Mouse (Mus musculus): ENCODE data around the gene Smim5.
A peak's percentile ranks its signal among the peaks of the same experiment; 100 is the strongest.

Gene Smim5

DNA sequence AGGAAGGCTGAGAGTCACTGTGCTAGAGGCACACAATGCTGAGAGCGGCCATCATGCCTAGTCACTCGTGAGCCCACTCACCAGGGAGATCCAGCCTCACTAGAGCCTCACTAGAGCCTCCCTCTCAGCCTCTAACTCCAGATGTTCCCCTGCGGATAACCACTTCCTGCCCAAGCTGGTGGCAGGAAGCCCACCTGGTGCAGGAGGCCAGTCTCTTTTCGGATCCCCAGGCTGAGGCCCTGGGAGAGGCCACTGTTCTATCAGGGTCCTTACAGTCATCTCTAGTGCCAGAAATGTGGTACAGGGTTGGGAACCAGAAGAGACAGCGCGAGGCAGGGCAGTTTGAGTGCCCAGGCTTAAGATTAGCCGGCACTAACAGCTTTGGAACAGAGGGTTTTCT lies 1.3 kb upstream of the Smim5 start:
- DNase-seq, result no peak

DNA sequence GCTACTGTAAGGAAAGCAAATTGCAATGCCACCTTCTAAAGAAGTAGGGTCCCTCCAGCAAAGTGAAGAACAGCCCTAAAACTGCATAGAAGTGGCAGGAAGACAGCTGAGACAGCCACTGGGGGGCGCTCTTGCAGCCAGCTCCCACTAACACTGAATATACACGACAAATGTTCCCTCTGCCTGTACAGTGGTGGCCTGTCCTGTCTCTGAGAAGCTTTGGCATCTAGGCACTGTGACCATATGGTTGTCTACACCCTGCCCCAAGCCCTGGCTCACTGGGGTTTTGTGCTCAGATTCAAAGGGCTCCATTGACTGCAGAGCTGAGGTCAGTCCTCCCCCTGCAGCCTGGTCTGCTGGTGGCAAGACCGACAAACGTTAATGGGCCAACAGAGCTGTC lies 880 bp upstream of the Smim5 start:
- peak; percentile 84 to 86 for DNase-seq

DNA sequence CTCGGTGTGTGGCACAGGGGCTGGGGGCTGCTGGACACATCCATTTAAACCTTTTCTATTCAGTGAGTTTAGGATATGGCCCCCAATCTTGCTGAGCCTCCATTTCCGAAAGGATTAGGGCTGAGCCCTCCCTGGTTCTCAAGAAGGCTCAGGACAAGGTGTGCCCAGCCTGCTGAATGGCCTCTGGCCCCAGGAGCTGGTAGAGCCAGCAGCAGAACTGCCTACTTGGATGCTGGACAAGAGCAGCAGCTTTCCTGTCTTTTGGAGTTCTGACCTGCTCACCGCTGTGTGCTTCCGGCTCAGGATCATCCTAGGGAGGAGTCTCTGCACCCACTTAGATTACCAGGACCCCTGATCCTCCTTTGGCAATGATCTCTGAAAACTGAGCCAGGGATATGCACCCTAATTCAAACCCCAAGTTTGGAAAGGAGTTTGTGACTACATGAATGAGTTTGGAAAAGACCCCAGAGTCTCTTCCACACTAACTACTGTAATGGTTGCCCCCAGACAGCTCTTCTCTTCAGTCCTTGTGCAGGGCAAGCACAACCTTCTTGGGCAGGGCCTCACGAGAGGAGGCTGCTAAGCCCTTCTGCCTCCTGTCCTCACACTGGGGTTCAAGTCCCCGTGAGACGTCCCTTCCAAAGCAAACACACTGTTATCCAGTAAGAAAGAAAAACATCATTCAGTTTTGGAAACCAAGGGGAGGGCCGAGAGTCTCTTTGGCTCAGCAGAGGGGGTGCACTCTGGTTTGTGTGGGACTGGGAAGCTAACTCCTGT lies 983 bp downstream of the Smim5 start:
- no peak for DNase-seq

DNA sequence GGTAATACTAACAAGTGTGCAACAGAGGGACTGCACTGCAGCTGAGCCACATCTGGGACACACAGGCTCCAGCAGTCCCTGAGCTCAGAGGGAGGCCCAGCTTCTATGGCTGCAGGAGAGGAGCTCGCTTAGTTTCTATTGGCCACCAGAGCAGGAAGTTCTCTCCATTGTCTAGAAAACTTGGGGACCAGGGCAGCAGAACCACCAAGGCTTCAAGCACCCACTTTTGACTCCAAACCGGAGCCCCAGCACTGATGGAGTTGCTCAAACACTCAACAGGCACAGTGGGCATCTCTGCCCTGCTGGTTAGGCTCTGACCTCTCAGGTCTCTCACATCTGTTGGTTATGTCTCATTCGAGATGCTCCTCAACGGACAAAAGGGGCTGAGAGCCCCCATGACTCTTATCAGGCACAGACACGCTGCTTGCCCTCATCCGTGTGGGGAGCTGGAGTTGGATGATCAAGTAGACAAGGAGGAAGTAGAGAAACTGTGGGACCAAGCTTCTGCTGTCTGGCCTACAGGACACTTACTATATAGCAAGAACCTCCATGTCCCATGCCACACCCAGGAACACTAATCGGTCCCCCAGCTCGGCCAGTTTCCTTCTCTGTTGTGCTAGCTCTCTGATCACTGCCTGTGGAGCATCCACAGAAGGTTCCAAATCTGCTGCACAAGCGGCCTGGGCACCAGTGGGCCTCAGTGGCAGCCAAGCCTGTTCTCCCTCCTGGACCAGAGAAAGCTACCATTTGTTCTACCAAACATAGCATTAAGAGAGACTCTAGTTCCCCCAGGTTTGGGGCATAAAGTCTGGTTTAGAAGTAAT lies 1.8 kb downstream of the Smim5 start:
- DNase-seq, result no peak

DNA sequence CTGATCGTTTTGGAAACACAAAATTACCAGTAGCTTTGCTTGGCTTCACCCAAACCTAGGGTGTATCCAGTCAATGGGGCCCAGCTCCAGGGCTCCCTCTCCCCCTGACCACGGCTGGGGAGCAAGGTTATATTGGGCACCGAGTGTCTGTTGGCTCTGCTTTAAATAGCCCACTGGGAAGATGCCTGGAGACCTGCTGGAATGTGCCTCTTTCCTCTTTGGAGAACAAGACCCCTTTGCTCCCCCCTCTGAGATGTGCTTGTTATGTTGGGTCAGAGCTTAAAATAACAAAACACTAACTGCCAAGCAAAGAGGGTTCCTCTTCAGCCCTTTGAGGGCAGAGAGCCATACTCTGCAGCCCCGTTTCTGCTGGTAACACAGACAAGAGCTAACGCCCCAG lies 2.4 kb downstream of the Smim5 start:
- DNase-seq, result no peak

DNA sequence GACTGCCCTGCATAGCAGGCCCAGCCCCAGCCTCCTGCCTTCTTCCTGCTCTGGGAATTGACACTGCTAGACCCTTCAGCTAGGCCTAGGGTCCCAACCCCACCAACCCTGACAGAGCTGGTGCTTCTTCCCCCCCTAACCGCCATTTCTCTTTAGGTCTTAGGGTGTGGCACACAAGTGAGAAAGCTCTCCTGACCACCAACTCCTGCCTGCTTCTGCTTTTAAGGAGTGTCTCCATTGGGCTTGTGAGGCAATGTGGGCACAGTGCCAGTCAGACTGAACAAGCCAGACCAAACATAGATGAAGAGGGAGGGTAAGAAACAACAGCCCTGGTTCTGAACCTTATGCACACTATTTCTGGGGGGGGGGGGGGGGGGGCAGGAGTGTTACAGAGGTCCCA lies 3.1 kb downstream of the Smim5 start:
- peak in 1 of 2 experiments; percentile 48 for DNase-seq

DNA sequence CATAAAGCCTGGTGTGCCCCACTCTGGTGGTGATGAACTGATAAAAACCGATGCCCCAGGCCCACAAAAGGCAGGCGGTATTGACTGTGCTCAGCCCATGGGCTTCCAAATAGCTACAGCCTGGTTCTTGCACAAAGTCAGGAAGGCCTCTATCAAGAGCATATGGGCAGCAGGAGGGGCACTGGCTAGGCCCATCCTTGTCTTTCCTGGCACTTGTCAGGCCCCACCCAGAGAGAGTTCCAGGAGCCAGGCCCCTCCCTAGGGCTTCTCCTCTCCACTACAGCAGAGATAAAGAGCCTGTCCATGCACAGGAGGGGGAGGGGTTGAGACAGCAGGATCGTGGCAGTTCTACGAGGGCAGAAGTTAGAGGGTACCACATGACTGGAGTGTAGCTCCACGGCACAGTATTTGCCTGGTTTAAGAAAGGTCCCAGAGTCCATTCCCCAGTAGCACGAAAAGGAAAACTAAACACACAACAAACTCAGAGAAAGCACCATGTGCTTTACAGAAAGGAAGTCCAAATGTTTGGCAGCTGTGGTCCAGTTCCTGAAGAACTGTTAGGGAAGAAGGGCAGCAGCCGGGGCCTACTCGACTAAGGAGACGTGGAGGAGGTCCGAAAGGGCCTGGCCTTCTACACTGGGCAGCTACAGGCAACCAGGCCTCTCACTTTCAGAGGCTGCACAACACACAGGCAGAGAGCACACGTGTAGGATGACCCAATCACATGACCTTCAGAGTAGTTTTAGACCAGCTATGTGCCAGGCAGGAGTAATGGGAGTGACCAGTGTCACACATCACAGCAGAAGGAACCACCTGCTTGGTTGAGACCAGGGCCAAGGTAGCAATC lies 3.8 kb downstream of the Smim5 start:
- peak in 1 of 2 experiments; percentile 54 for DNase-seq

DNA sequence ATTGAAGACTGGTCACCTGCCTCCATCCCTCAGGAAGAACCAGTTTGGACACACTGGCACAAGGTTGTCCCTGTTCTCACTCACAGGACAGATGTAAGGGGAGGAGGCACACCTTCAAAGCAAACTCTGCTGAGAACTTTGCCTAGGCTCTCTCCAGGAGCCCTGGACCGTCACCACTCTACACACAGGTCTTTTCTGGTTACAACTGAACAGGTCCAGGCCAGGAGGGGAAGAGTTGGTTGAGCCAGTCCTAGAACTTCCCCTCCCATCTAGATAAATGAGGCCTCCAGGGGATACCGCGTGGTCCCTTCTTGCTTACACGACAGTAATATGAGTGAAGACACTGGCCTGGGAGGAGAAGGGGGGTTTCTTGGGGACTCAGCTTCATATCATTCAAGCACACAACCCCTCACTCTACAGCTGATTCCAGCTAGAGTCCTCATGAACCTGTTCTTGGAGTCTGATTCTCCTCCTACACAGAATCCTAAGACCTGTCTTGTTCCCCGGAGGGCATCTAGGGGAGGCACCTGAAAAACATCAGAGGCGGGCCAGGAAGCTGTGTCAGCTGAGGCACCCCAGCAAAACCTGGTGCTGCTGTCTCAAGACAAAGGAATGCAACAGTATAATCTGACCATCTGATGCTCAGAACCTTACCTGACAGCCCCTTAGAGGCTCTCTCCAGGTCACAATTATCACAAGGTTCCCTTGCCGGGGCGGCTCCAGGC lies 4.6 kb downstream of the Smim5 start:
- DNase-seq, result no peak

DNA sequence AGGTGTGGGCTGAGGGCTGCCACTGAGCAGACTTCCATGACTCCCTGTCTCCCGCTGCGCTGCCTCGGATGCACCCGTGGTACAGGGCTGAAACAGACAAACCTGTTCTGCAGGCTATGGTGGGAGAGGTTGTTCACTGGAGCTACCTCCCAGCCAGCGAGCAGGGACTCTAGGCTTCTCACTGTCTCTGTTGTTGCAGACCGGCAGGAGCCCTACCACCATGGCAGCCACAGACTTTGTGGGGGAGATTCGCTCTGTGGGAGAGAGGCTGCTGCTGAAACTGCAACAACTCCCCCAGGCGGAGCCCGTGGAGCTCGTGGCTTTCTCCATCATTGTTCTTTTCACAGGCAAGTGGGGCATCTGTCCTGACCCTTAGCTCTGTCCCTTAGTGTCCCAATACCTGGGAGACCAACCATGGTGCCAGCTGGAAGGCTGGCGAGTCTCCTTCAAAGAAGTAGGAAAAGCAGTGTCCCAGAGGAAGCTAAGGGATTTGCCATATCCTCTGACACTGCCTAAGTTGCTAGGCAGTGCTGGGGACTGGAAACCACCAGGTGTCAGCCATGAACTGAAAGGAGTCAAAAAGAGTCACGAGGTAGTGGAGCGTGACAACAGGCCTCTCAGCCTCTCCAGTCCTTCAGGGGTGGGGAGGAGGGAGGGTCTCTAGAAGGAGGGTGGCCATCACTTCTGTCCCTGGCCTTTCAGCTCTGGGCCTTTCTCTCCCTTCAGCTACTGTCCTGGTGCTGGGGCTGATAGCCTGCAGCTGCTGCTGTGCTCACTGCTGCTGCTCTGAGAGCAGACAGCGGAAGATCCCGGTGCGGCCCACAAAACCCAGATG lies 5.4 kb downstream of the Smim5 start:
- DNase-seq, result no peak

DNA sequence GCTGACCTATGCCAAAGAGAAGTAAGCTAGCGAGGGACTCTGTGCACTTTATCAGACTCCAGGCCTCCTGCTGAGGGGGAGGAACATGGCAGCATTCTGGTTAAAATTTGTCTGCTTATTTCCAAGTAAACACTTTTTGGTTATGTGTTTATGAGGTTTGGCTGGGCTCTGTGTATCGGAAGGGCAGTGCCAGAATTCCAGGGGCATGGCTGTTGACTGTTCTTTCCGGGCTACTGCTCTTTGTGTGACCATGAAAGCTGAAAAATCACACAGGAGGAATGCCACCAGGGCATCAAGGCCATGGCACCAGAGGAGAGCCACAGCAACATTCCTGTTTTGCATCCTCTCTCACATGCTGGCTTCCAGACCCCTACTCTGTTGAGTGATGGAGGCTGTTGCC lies 6.3 kb downstream of the Smim5 start:
- DNase-seq, result no peak

DNA sequence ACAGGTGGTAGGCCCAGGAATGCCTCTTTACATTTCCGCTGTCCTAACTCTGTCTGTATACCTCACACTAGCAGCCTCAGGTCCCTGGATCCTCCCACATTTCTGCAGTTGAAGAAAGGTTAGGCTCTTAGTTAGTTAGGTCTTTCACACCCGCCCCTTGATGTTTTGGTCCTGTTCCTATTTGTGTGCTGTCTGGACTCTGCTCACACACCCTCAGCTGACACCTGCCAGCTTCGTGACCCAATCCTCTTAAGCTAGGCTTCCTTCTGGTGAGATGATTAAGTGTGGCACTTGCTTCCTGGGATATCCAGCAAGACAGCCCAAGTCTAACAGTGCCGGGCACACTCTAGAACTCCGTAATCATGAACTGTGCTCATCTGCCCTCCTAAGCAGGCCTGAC lies 6.8 kb downstream of the Smim5 start:
- no peak for DNase-seq

DNA sequence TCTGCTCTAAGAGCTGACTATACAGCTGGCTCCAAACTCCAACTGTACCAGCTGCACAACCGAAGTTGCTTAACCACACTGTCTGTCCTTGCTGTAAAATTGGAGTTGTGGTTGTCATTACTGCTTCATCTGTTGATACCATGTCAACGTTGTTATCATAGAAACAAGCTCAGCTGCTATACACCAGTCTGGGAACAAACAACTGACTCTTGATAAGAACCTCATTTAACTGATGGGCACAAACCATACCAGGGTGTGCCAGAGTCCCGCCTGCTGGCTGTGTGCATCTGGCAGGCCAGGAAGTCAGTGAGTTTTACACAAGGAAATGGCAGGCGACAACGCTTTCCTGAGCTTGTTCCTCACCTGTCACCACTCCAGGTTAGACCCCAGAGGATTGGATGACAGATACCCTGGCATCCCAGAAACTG lies 11.4 kb downstream of the Smim5 start:
- no peak for DNase-seq

DNA sequence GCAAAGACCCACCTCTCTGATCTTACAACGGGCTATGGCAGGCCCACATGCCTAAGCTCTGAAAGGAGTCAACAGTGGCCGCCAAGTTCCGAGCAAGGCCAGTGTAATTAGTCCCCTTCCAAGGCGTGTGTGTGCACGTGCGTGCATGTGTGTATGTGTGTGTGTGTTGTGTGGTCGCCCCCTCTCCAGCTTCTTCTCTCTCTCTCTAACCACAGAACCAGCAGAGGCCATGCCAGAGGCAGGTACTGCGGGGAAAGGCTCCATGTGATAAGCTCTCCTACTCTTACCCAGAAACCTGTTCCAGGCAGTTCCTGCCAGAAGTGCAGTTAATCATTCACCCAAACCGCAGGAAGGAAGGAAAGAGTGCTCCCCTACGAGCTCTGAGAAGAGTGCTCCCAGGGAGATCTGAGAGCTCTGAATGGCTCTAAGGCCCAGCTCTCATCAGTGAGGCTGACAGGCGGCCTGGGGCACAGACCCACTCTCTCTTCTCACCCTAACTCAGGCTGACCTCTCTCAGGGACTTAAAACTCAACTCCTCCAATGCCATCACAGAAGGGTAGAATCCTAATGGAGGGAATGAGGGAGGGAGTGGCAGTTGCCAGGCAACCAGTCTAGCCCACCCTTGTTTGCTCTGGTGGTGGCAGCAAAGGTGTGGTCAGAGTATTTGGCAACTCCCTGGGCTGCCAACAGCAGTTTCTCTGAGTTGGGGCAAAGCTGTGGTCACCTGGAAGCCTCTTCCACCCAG lies 12.0 kb downstream of the Smim5 start, which contains the start of gene Smim6:
Gene Smim6, plus strand, starts transcription at position 386 of the 745 bp plus-strand sequence.
- no peak for DNase-seq

DNA sequence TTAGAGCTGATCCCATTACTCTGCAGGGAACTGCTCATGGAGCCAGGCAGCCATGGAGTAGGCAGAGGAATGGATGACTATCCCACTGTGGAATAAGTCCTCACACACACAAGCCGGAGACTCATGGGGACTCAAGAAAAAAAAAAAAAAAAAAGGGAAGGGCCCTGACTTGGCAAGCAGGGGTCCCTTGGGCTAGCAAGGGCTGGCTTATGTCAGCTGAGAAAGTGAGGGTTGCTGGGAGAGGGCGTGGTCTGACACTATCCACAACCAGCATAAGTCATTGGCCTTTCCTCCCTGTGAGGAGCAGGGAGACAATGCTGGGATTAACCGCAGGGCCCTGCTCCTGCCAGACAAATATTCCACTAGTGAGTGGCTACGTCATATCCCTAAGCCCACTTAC lies 16.8 kb downstream of the Smim5 start:
- no peak for DNase-seq

DNA sequence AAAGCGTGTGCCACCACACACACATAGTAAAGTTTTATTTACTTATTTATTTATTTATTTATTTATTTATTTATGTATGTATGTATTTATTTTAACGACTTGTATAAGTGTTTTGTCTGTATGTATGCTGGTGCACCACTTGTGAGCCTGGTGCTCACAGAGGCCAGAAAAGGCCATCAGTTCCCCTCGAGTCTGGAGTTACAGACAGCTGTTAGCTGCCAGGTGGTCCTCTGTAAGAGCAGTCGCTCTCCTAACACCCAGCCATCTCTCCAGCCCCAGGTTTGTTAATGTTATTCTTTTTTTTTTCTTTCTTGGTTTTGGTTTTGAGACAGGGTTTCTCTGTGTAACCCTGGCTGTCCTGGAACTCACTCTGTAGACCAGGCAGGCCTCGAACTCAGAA lies 18.9 kb downstream of the Smim5 start:
- no peak for DNase-seq

DNA sequence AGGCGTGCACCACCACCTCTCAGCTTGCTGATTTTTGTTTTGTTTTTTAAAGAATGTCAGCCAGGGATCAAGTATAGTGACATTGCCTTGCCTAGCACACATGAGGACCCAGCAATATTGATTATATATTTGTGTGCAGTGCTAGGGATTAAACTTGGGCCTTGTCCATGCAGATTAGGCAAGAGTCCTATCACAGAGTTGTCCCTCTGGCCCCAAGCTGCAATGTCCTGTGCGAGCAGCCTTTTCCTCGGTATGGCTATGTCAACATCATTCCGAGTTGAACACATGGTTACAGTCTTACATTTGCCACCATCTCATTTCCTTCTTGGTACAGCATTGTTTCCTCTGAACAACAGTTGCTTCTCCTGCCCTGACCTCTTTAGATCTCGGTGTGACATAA lies 19.3 kb downstream of the Smim5 start:
- DNase-seq, result no peak

DNA sequence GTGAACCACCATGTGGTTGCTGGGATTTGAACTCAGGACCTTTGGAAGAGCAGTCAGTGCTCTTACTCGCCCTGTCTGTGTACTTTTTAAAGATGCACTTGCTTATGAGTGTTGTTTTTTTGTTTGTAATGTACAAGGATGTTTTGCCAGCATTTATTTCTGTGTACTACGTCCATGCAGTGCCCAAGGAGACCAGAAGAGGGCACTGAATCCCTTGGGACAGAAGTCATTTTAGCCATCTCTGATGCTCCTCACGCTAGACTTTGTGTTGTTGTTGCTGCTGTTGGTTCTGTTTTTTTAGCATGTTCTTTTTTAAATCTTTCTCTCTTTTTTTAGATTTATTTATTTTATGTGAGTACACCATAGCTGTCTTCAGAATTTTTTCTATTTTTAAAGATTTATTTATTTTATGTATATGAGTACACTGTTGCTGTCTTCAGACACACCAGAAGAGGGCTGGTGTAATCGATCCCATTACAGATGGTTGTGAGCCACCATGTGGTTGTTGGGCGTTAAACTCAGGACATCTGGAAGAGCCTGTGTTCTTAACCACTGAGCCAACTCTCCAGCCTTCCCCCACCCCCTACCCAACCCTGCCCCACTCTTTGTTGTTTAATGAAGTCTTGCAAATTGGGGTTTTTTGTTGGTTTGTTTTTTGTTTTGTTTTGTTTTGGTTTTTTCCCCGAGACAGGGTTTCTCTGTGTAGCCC lies 20.5 kb downstream of the Smim5 start:
- peak; percentile 75 to 80 for DNase-seq

DNA sequence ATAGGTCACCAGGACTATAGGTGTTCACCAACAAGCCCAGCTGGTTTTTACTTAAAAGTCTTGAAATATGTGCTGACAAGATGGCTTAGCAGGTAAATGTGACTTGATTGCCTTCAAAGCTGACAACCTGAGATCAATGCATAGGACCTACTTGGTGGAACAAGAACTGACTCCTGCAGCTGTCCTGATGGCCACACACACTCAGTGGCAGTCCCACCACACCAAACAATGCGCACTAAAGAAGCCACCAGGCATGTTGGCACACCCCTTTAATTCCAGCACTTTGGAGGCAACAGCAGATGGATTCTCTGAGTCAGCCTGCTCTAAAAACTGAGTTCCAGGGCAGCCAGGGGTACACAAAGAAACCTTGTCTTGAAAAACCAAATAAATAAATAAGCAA lies 22.2 kb downstream of the Smim5 start:
- no peak for DNase-seq

DNA sequence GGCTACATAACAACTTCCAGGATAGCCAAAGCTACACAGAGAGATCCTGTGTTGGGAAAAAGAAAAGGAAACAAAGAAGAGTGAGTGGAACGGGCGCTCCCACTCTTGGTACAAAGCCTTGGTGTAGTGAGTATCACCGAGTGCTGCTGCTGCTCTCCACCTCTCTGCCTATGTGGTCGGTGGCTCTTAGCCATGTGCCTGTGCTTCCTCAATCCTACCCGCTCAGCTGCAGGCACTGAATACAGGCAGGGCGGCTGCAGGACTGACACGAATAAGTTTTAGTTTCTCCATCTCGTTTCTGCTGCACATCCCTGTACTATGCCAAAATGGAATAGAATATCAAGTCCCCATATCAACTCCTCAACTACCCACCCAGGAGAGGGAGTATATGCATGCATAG lies 29.3 kb downstream of the Smim5 start:
- DNase-seq, result no peak

DNA sequence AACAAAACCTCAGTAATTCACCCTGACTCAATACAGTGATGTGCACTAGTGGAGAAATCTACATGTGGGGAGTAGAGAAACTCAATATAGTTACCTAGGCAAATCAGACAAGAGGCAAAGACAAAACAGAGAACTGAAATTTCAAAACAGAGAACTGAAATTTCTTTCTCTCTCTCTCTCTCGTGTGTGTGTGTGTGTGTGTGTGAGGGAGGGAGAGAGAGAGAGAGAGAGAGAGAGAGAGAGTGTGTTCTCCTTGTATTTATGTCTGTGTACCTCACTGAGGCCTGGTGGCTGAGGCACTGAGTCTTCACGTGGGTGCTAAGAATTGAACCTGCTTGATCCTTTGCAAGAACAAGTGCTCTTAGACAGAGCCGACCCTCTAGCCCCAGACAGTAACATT lies 30.1 kb downstream of the Smim5 start:
- DNase-seq, result no peak

Measured in cerebellum, postnatal 10 days (tissue).